In genomic region chr3:142881872-142882623, GRCm38 (mm10) we compare ENCODE assay signal across 8 mouse cellular contexts. TPM values are rescaled to one million over a fixed set of nuclear protein-coding genes. Genes with fewer than 3 reads are reported as not detected.
DNase-seq lines count a peak whose midpoint lies in the region; ATAC-seq lines count a peak whose summit lies in the region.

Gene Pkn2, minus strand, starts transcription at chr3:142882004.

- H3K27me3 ChIP-seq in heart, embryonic 14.5 days (ENCODE audit: control insufficient read depth, insufficient read depth, low read length) = no peaks in the 10 kb centered on the region
- no peaks in the 10 kb centered on the region for H3K27me3 ChIP-seq in liver, embryonic 13.5 days
- no peaks in the 10 kb centered on the region for H3K27me3 ChIP-seq in stomach, embryonic 16.5 days (ENCODE audit: control insufficient read depth, insufficient read depth, low read length)

- no peaks in the 10 kb centered on the region for H3K36me3 ChIP-seq in heart, embryonic 14.5 days (ENCODE audit: control insufficient read depth, insufficient read depth, low read length)
- H3K36me3 ChIP-seq in liver, embryonic 13.5 days = 0 out of 2 replicates have a peak, but pooled peaks cover 4% of the 10 kb centered on the region
- H3K36me3 ChIP-seq in stomach, embryonic 16.5 days (ENCODE audit: control insufficient read depth, insufficient read depth, low read length) = no peaks in the 10 kb centered on the region

- H3K4me3 ChIP-seq in heart, embryonic 14.5 days (ENCODE audit: control insufficient read depth in 1 of 2, insufficient read depth in 1 of 2, low read depth in 1 of 2, low read length in 2 of 2) = peak within 1 kb of the TSS; percentile 93 to 99
- peak within 1 kb of the TSS; percentile 100 for H3K4me3 ChIP-seq in liver, embryonic 13.5 days (replicated peaks)
- H3K4me3 ChIP-seq in stomach, embryonic 16.5 days (replicated peaks; ENCODE audit: low read length) = peak within 1 kb of the TSS; percentile 99

- H3K9me3 ChIP-seq in heart, embryonic 14.5 days (ENCODE audit: control insufficient read depth, low read length) = no peaks in the 10 kb centered on the region
- no peaks in the 10 kb centered on the region for H3K9me3 ChIP-seq in liver, embryonic 13.5 days (replicated peaks)
- no peaks in the 10 kb centered on the region for H3K9me3 ChIP-seq in stomach, embryonic 16.5 days (replicated peaks; ENCODE audit: control insufficient read depth, low read length)

- peak within 1 kb of the TSS; percentile 96 to 97 for H3K27ac ChIP-seq in heart, embryonic 14.5 days (replicated peaks in 1 of 2; ENCODE audit: control insufficient read depth in 1 of 2, insufficient read depth in 1 of 2, low read depth in 2 of 2, low read length in 2 of 2)
- H3K27ac ChIP-seq in liver, embryonic 13.5 days = peak within 1 kb of the TSS; percentile 100
- H3K27ac ChIP-seq in stomach, embryonic 16.5 days (ENCODE audit: low read length) = peak within 1 kb of the TSS; percentile 96

- H3K4me2 ChIP-seq in heart, embryonic 14.5 days (ENCODE audit: low read length) = peak within 1 kb of the TSS; percentile 72
- peak within 1 kb of the TSS; percentile 77 for H3K4me2 ChIP-seq in liver, embryonic 13.5 days
- peak within 1 kb of the TSS; percentile 75 for H3K4me2 ChIP-seq in stomach, embryonic 16.5 days (ENCODE audit: low read depth, low read length)

- peak; percentile 98 for DNase-seq in c-Kit-negative CD71-positive TER-119-positive erythroid progenitor cells, embryonic 14.5 days (ENCODE audit: low read depth, low spot score)
- DNase-seq in fibroblast of lung, adult 2 months (ENCODE audit: low read depth) = peak; percentile 89
- peak; percentile 100 for DNase-seq in kidney, postnatal 14 days
- peak; percentile 99 for DNase-seq in liver, embryonic 13.5 days
- peak; percentile 98 for DNase-seq in neural tube, embryonic 10.5 days (ENCODE audit: extremely low spot score, low spot score)

- peaks cover 0 to 9% of the 10 kb centered on the region in 2 experiments; a peak in 1 of 4 replicates for H3K4me1 ChIP-seq in heart, embryonic 14.5 days (ENCODE audit: control insufficient read depth in 2 of 2, insufficient read depth in 2 of 2, low read length in 2 of 2)
- peaks cover 47% of the 10 kb centered on the region for H3K4me1 ChIP-seq in liver, embryonic 13.5 days (replicated peaks)
- H3K4me1 ChIP-seq in stomach, embryonic 16.5 days (ENCODE audit: control insufficient read depth, insufficient read depth, low read length) = peaks cover 7% of the 10 kb centered on the region; the same call in 1 of the 2 replicates

- ATAC-seq in CD4-positive, CD25-positive, alpha-beta regulatory T cell, adult 4 months = peak; percentile 86
- peak; percentile 99 for ATAC-seq in heart, embryonic 14.5 days (ENCODE audit: insufficient number of reproducible peaks, insufficient read depth, low FRiP score, low read depth)
- ATAC-seq in liver, embryonic 13.5 days (ENCODE audit: low read depth) = peak; percentile 94
- ATAC-seq in stomach, embryonic 16.5 days (ENCODE audit: insufficient read depth, low FRiP score) = peak; percentile 99

- WGBS in heart, embryonic 14.5 days = under 1% methylated on average over 70 of the region's 84 CpGs
- under 1% methylated on average over 80 of the region's 84 CpGs for WGBS in liver, embryonic 13.5 days (ENCODE audit: insufficient replicate concordance)
- under 1% methylated on average over 74 of the region's 84 CpGs for WGBS in stomach, embryonic 16.5 days

- H3K9ac ChIP-seq in heart, embryonic 14.5 days (ENCODE audit: low read length) = peak within 1 kb of the TSS; percentile 97
- H3K9ac ChIP-seq in liver, embryonic 13.5 days = peak within 1 kb of the TSS; percentile 100
- peak within 1 kb of the TSS; percentile 98 for H3K9ac ChIP-seq in stomach, embryonic 16.5 days (ENCODE audit: low read length)

RNA-seq across cellular contexts. Expression of gene Pkn2, which starts in this region (rescaled TPM):
- 10 to 100 TPM; 14.7 to 18.4 TPM for polyA plus RNA-seq in CD4-positive, CD25-positive, alpha-beta regulatory T cell, adult 4 months (2017; shearing (Covaris generic))
- 40.5 and 43.9 TPM in 2 replicates for polyA plus RNA-seq in heart, embryonic 14.5 days (2014; fragmentation: Nextera tagmentation; extraction: Ambion mirVana)
- polyA plus RNA-seq in liver, embryonic 13.5 days (2015; fragmentation: Nextera tagmentation; extraction: Ambion mirVana) = 34.9 and 37.3 TPM in 2 replicates
- polyA plus RNA-seq in stomach, embryonic 16.5 days (2015; fragmentation: Nextera tagmentation; extraction: Ambion mirVana) = 30.7 and 33.8 TPM in 2 replicates

Comparison
In these comparisons a context has a peak if more than half of its experiments do, and no peak if none do; other contexts are left out.
1. Peak in every context shown above with its lines: DNase-seq, ATAC-seq, H3K4me3 ChIP-seq and H3K27ac ChIP-seq.